36 mouse cellular contexts compared by ENCODE assay signal in the genomic region with DNA sequence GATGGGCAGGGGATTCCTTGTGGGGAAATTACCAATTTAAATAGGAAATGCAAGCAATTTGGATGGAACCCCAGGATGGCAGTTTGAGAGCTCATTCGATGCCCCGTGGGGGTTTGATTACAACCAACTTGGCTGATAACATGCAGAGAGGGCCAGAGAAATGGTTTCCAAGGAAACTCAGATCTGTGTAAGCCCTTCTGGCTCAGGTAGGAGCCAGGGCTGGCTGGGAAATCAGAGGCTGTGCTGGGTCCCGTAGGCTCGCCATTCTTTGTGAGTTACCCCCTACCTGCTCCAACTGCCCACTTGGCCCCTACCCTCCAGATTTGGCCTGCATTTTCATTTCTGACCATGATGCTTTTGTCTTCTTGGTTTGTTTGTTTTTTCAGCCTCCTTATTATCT. TPM values are rescaled to one million over a fixed set of nuclear protein-coding genes. Genes with fewer than 3 reads are reported as not detected.
DNase-seq lines count a peak whose midpoint lies in the region; ATAC-seq lines count a peak whose summit lies in the region.
"Had no signal": no experiment of that assay in that cellular context is flagged by ENCODE, and none has a peak within 500 bp of the region (broad histone marks: within the 10 kb centered on the region; RNA-seq: fewer than 3 reads in every experiment).

No protein-coding gene starts in this region.

- WGBS in forebrain, embryonic 14.5 days, result 78% methylated on average over 4 of the region's 4 CpGs
- 85% methylated on average over 4 of the region's 4 CpGs for WGBS in forebrain, embryonic 12.5 days
- WGBS in hindbrain, embryonic 15.5 days, result 64% methylated on average over 4 of the region's 4 CpGs
- 90% methylated on average over 4 of the region's 4 CpGs for WGBS in hindbrain, embryonic 10.5 days
- WGBS in midbrain, embryonic 16.5 days, result 76% methylated on average over 4 of the region's 4 CpGs
- 80% methylated on average over 4 of the region's 4 CpGs for WGBS in midbrain, embryonic 13.5 days

- no peak overlapping the region for H3K27ac ChIP-seq in forebrain, embryonic 14.5 days (ENCODE audit: low read depth, low read length)
- H3K27ac ChIP-seq in forebrain, embryonic 12.5 days, result no peak overlapping the region
- H3K27ac ChIP-seq in hindbrain, embryonic 15.5 days (replicated peaks), result no peak overlapping the region
- no peak overlapping the region for H3K27ac ChIP-seq in hindbrain, embryonic 10.5 days
- no peak overlapping the region for H3K27ac ChIP-seq in midbrain, embryonic 16.5 days (ENCODE audit: low read length)
- H3K27ac ChIP-seq in midbrain, embryonic 13.5 days, result no peak overlapping the region
- H3K27ac ChIP-seq: embryonic facial prominence, embryonic 12.5 days; heart, adult 2 months; intestine, embryonic 15.5 days; layer of hippocampus, adult 2 months; limb, embryonic 10.5 days; limb, embryonic 15.5 days; liver, embryonic 13.5 days had no signal

- ATAC-seq in forebrain, embryonic 14.5 days, result peak; percentile 44; the same call in 1 of the 2 replicates
- no peak for ATAC-seq in forebrain, embryonic 12.5 days (ENCODE audit: low FRiP score)
- peak; percentile 46; the same call in 1 of the 2 replicates for ATAC-seq in hindbrain, embryonic 15.5 days (ENCODE audit: low FRiP score, low read depth)
- ATAC-seq in midbrain, embryonic 16.5 days, result peak; percentile 63; the same call in 1 of the 2 replicates
- ATAC-seq in midbrain, embryonic 13.5 days, result no peak
- ATAC-seq: intestine, embryonic 15.5 days; lung, postnatal 0 days had no signal

- H3K9ac ChIP-seq in forebrain, embryonic 14.5 days (ENCODE audit: low read length), result no peak overlapping the region
- no peak overlapping the region for H3K9ac ChIP-seq in forebrain, embryonic 12.5 days
- no peak overlapping the region for H3K9ac ChIP-seq in hindbrain, embryonic 15.5 days
- H3K9ac ChIP-seq in midbrain, embryonic 16.5 days (ENCODE audit: low read depth, low read length), result no peak overlapping the region
- H3K9ac ChIP-seq in midbrain, embryonic 13.5 days (replicated peaks), result no peak overlapping the region
- H3K9ac ChIP-seq: embryonic facial prominence, embryonic 12.5 days; heart, embryonic 12.5 days; intestine, embryonic 15.5 days; limb, embryonic 15.5 days; liver, embryonic 13.5 days had no signal

- H3K4me2 ChIP-seq in forebrain, embryonic 14.5 days (ENCODE audit: low read length), result no peak overlapping the region
- H3K4me2 ChIP-seq in forebrain, embryonic 12.5 days, result no peak overlapping the region
- no peak overlapping the region for H3K4me2 ChIP-seq in hindbrain, embryonic 15.5 days
- H3K4me2 ChIP-seq in midbrain, embryonic 16.5 days (ENCODE audit: low read length), result no peak overlapping the region
- H3K4me2 ChIP-seq in midbrain, embryonic 13.5 days (replicated peaks), result no peak overlapping the region
- H3K4me2 ChIP-seq: embryonic facial prominence, embryonic 12.5 days; heart, embryonic 12.5 days; intestine, embryonic 15.5 days; limb, embryonic 15.5 days; liver, embryonic 13.5 days had no signal

- intact Hi-C loops in heart, postnatal 14 days (cut with DNase I), result no loop called here

- H3K4me3 ChIP-seq in forebrain, embryonic 14.5 days (ENCODE audit: low read depth, low read length), result no peak overlapping the region
- no peak overlapping the region for H3K4me3 ChIP-seq in forebrain, embryonic 12.5 days (replicated peaks)
- no peak overlapping the region for H3K4me3 ChIP-seq in hindbrain, embryonic 15.5 days
- H3K4me3 ChIP-seq in hindbrain, embryonic 10.5 days, result no peak overlapping the region
- no peak overlapping the region for H3K4me3 ChIP-seq in midbrain, embryonic 16.5 days (ENCODE audit: low read depth, low read length)
- H3K4me3 ChIP-seq in midbrain, embryonic 13.5 days (replicated peaks), result no peak overlapping the region
- H3K4me3 ChIP-seq: embryonic facial prominence, embryonic 12.5 days; heart, adult 2 months; heart, embryonic 12.5 days; intestine, embryonic 15.5 days; layer of hippocampus, adult 2 months; limb, embryonic 10.5 days; limb, embryonic 15.5 days; liver, embryonic 13.5 days; megakaryocyte, embryonic 14.5 days had no signal

- no peaks in the 10 kb centered on the region for H3K36me3 ChIP-seq in forebrain, embryonic 14.5 days (ENCODE audit: control insufficient read depth, insufficient read depth, low read length)
- H3K36me3 ChIP-seq in forebrain, embryonic 12.5 days (replicated peaks), result no peaks in the 10 kb centered on the region
- H3K36me3 ChIP-seq in hindbrain, embryonic 15.5 days, result no peaks in the 10 kb centered on the region
- no peaks in the 10 kb centered on the region for H3K36me3 ChIP-seq in hindbrain, embryonic 10.5 days
- no peaks in the 10 kb centered on the region for H3K36me3 ChIP-seq in midbrain, embryonic 16.5 days (ENCODE audit: control insufficient read depth, insufficient read depth, low read length)
- H3K36me3 ChIP-seq in midbrain, embryonic 13.5 days, result no peaks in the 10 kb centered on the region
- H3K36me3 ChIP-seq: embryonic facial prominence, embryonic 12.5 days; heart, embryonic 12.5 days; intestine, embryonic 15.5 days; limb, embryonic 10.5 days; limb, embryonic 15.5 days; liver, embryonic 13.5 days had no signal

- H3K4me1 ChIP-seq in forebrain, embryonic 14.5 days (ENCODE audit: control insufficient read depth, insufficient read depth, low read length), result no peaks in the 10 kb centered on the region
- H3K4me1 ChIP-seq in forebrain, embryonic 12.5 days, result no peaks in the 10 kb centered on the region
- H3K4me1 ChIP-seq in hindbrain, embryonic 15.5 days (replicated peaks), result peaks cover 12% of the 10 kb centered on the region; the same call in 1 of the 2 replicates
- H3K4me1 ChIP-seq in hindbrain, embryonic 10.5 days (replicated peaks), result no peaks in the 10 kb centered on the region
- peaks cover 2% of the 10 kb centered on the region; the same call in 1 of the 2 replicates for H3K4me1 ChIP-seq in midbrain, embryonic 16.5 days (ENCODE audit: control insufficient read depth, insufficient read depth, low read length)
- no peaks in the 10 kb centered on the region for H3K4me1 ChIP-seq in midbrain, embryonic 13.5 days (replicated peaks)
- H3K4me1 ChIP-seq: embryonic facial prominence, embryonic 12.5 days; heart, embryonic 12.5 days; intestine, embryonic 15.5 days; limb, embryonic 15.5 days; liver, embryonic 13.5 days; megakaryocyte, embryonic 14.5 days had no signal

- peak; percentile 49 for DNase-seq in forebrain, embryonic 14.5 days (ENCODE audit: low spot score)
- no peak for DNase-seq in hindbrain, embryonic 10.5 days (ENCODE audit: low spot score)
- no peak for DNase-seq in heart, postnatal 14 days
- DNase-seq: adrenal gland, postnatal 25 days; B cell, adult 2 months; heart, adult 2 months; kidney, adult 2 months; kidney, postnatal 36 days; liver, embryonic 13.5 days; lung, adult 18-20 months; lung, postnatal 4 days; right cerebral cortex, postnatal 14 days; thymus, postnatal 4 days had no signal

- H3K27me3 ChIP-seq in forebrain, embryonic 14.5 days (replicated peaks; ENCODE audit: control insufficient read depth, insufficient read depth, low read length), result no peaks in the 10 kb centered on the region
- H3K27me3 ChIP-seq in forebrain, embryonic 12.5 days, result no peaks in the 10 kb centered on the region; the same call in 1 of the 2 replicates
- H3K27me3 ChIP-seq in hindbrain, embryonic 15.5 days, result no peaks in the 10 kb centered on the region
- H3K27me3 ChIP-seq in hindbrain, embryonic 10.5 days (ENCODE audit: insufficient read depth, poor library complexity, severe bottlenecking), result no peaks in the 10 kb centered on the region
- no peaks in the 10 kb centered on the region for H3K27me3 ChIP-seq in midbrain, embryonic 16.5 days (ENCODE audit: control insufficient read depth, insufficient read depth, low read depth, low read length)
- H3K27me3 ChIP-seq in midbrain, embryonic 13.5 days, result no peaks in the 10 kb centered on the region
- H3K27me3 ChIP-seq: embryonic facial prominence, embryonic 12.5 days; heart, embryonic 12.5 days; intestine, embryonic 15.5 days; limb, embryonic 15.5 days; liver, embryonic 13.5 days; megakaryocyte, embryonic 14.5 days had no signal

- no peaks in the 10 kb centered on the region for H3K9me3 ChIP-seq in forebrain, embryonic 14.5 days (replicated peaks; ENCODE audit: control insufficient read depth, low read length)
- no peaks in the 10 kb centered on the region for H3K9me3 ChIP-seq in forebrain, embryonic 12.5 days
- H3K9me3 ChIP-seq in hindbrain, embryonic 15.5 days, result no peaks in the 10 kb centered on the region
- no peaks in the 10 kb centered on the region for H3K9me3 ChIP-seq in hindbrain, embryonic 10.5 days
- H3K9me3 ChIP-seq in midbrain, embryonic 16.5 days (replicated peaks; ENCODE audit: control insufficient read depth, low read length, poor library complexity, severe bottlenecking), result no peaks in the 10 kb centered on the region
- no peaks in the 10 kb centered on the region for H3K9me3 ChIP-seq in midbrain, embryonic 13.5 days
- H3K9me3 ChIP-seq: embryonic facial prominence, embryonic 12.5 days; heart, embryonic 12.5 days; intestine, embryonic 15.5 days; limb, embryonic 10.5 days; limb, embryonic 15.5 days had no signal

RNA-seq across cellular contexts. Expression of gene Gjb5, which starts 44.2 kb away (rescaled TPM):
- polyA plus RNA-seq in forebrain, embryonic 14.5 days (2014; fragmentation: Nextera tagmentation; extraction: Ambion mirVana), result 0.10 and 0.21 TPM in 2 replicates
- polyA plus RNA-seq in forebrain, embryonic 12.5 days (2016; fragmentation: Nextera tagmentation; extraction: Ambion mirVana), result 0.12 TPM in 1 of 2 replicates, not detected in the other
- 0.12 and 0.24 TPM in 2 replicates for polyA plus RNA-seq in hindbrain, embryonic 15.5 days (2015; fragmentation: Nextera tagmentation; extraction: Ambion mirVana)
- 0.85 and 2.1 TPM in 2 replicates for polyA plus RNA-seq in hindbrain, embryonic 10.5 days (2016; fragmentation: Nextera tagmentation; extraction: Ambion mirVana)
- 0.18 TPM in 1 of 2 replicates, not detected in the other for polyA plus RNA-seq in midbrain, embryonic 16.5 days (2015; fragmentation: Nextera tagmentation; extraction: Ambion mirVana)
- 0.09 TPM in 1 of 2 replicates, not detected in the other for polyA plus RNA-seq in midbrain, embryonic 13.5 days (2015; fragmentation: Nextera tagmentation; extraction: Ambion mirVana)
- total RNA-seq in heart, postnatal 14 days (2021), result under 1 TPM; 0.48 to 0.61 TPM
- total RNA-seq: adrenal gland, postnatal 25 days; gastrocnemius, adult 8-10 months; hematopoietic stem cell, adult 5-6 weeks; layer of hippocampus, adult 2 months; layer of hippocampus, postnatal 14 days; left cerebral cortex, adult 8-10 months had no signal
- polyA plus RNA-seq: neural tube, embryonic 14.5 days had no signal

RNA-seq across cellular contexts. Expression of gene Gjb4, which starts 48.3 kb away (rescaled TPM):
- polyA plus RNA-seq in forebrain, embryonic 14.5 days (2014; fragmentation: Nextera tagmentation; extraction: Ambion mirVana), result not detected in 2 replicates
- not detected in 2 replicates for polyA plus RNA-seq in forebrain, embryonic 12.5 days (2016; fragmentation: Nextera tagmentation; extraction: Ambion mirVana)
- polyA plus RNA-seq in hindbrain, embryonic 15.5 days (2015; fragmentation: Nextera tagmentation; extraction: Ambion mirVana), result not detected in 2 replicates
- polyA plus RNA-seq in hindbrain, embryonic 10.5 days (2016; fragmentation: Nextera tagmentation; extraction: Ambion mirVana), result 0.15 and 0.21 TPM in 2 replicates
- polyA plus RNA-seq in midbrain, embryonic 16.5 days (2015; fragmentation: Nextera tagmentation; extraction: Ambion mirVana), result 0.13 and 0.14 TPM in 2 replicates
- 0.11 TPM in 1 of 2 replicates, not detected in the other for polyA plus RNA-seq in midbrain, embryonic 13.5 days (2015; fragmentation: Nextera tagmentation; extraction: Ambion mirVana)
- not detected for total RNA-seq in heart, postnatal 14 days (2021)
- total RNA-seq: adrenal gland, adult 18-20 months; adrenal gland, postnatal 25 days; gastrocnemius, adult 8-10 months; gastrocnemius, postnatal 4 days; heart, adult 2 months; hematopoietic stem cell, adult 5-6 weeks; layer of hippocampus, adult 2 months; layer of hippocampus, postnatal 14 days; left cerebral cortex, adult 8-10 months had no signal
- polyA plus RNA-seq: embryonic facial prominence, embryonic 12.5 days; heart, embryonic 12.5 days; heart, postnatal 0 days; limb, embryonic 10.5 days; liver, embryonic 13.5 days; neural tube, embryonic 14.5 days; stomach, embryonic 14.5 days; testis, adult 2 months; thymus, postnatal 0 days had no signal

Comparison
In these comparisons a context has a peak if more than half of its experiments do, and no peak if none do; other contexts are left out.
1. ATAC-seq: peak in forebrain, embryonic 14.5 days (single experiment), hindbrain, embryonic 15.5 days (single experiment) and midbrain, embryonic 16.5 days (single experiment); none in forebrain, embryonic 12.5 days (single experiment) and midbrain, embryonic 13.5 days (single experiment).